16 mouse cellular contexts compared by ENCODE assay signal in the genomic region with DNA sequence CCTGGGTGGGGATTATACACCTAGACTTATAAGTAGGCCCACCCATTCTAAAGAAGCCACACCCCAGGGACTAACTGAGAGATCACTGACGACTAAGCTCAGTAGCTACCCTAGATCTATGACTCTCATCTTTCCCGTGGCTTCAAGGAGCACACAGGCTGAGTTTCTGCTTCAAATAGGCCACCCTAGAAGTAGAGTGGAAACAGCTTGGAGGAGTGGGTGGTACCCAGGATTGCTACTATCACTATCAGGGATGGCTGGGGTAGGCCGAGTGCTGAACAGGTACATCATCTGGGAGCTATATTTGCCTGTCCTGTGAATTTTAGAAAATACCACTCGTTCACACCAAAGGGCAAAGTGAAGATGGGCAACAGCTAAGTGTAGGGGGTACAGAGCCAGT. TPM values are rescaled to one million over a fixed set of nuclear protein-coding genes. Genes with fewer than 3 reads are reported as not detected.
"Had no signal": no experiment of that assay in that cellular context is flagged by ENCODE, and none has a peak within 500 bp of the region (broad histone marks: within the 10 kb centered on the region; RNA-seq: fewer than 3 reads in every experiment).

No protein-coding gene starts in this region.

- H3K27ac ChIP-seq: kidney, postnatal 0 days; layer of hippocampus, adult 2 months; limb, embryonic 13.5 days; liver, embryonic 14.5 days; neural tube, embryonic 15.5 days had no signal

- H3K4me3 ChIP-seq: layer of hippocampus, adult 2 months; limb, embryonic 13.5 days; myocyte; neural tube, embryonic 15.5 days had no signal

- H3K27me3 ChIP-seq: limb, embryonic 13.5 days; neural tube, embryonic 15.5 days had no signal

- H3K9me3 ChIP-seq: limb, embryonic 13.5 days; neural tube, embryonic 15.5 days had no signal

- H3K9ac ChIP-seq: limb, embryonic 13.5 days; liver, embryonic 14.5 days had no signal

- H3K4me2 ChIP-seq: limb, embryonic 13.5 days had no signal

- DNase-seq: kidney, adult 8-10 months; kidney, postnatal 36 days; left cerebral cortex, postnatal 4 days; lung, adult 18-20 months; right cerebral cortex, adult 18-20 months; right cerebral cortex, postnatal 25 days; thymus, adult 18-20 months; thymus, postnatal 14 days had no signal

RNA-seq across cellular contexts. Expression of a gene that starts 12.7 kb away (rescaled TPM):
- total RNA-seq: megakaryocyte-erythroid progenitor cell, adult 5-6 weeks had no signal

RNA-seq across cellular contexts. Expression of a gene that starts 32.7 kb away (rescaled TPM):
- polyA plus RNA-seq: liver, adult 2 months; myocyte had no signal
